Mouse (Mus musculus) liver, adult 2 months (tissue): ENCODE data around the gene Ret.

Experiments
- CTCF ChIP-seq: fragments of 200-500 bp; IDR thresholded peaks from 2 replicates; pipeline ENCODE4 v1.5.1; 2011; ENCODE audit warnings: low read depth, low read length, control low read depth
- POLR2A ChIP-seq: fragments of 200-500 bp; IDR thresholded peaks from 2 replicates; pipeline ENCODE4 v1.6.1; 2011; ENCODE audit warnings: low read length, control low read depth; ENCODE audit not compliant: insufficient read depth; ENCODE audit errors: extremely low read depth

GRCm38 (mm10) chr6:118173975-118174328, 23.6 kb downstream of the Ret start:
- TF ChIP-seq CTCF (no peak), POLR2A (no peak)
